Mouse (Mus musculus): Measurements from ENCODE around the gene Herpud2. TPM values are rescaled to one million over a fixed set of nuclear protein-coding genes. Genes with fewer than 3 reads are reported as not detected.
A peak's percentile ranks its signal among the peaks of the same experiment; 100 is the strongest.
"Not testable (repeated sequence)": the region's sequence is repeated elsewhere in the genome, so short reads cannot be mapped to it uniquely, and the experiment has no call there.

Herpud2 gene
- polyA plus RNA-seq, 1 experiment, result 39.7 TPM

DNA sequence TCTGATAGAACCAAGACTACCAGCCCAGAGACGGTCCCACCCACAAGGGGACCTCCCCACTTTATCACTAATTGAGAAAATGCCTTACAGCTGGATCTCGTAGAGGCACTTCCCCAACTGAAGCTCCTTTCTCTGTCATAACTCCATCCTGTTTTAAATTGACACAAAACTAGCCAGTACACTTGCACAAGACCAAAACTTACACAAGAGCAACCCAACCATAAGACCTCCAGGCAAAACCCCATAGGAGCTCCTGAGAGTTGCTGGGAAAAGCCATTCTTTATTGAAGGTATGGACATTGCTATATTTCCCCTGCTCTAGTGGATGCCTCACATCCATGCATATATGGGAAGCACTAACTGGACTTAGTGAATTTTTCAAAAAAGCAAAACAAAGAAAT, 27.6 kb downstream of the Herpud2 start:
- no peak for TF ChIP-seq POLR2A (IDR thresholded peaks at IDR 0.05; ENCODE audit: borderline replicate concordance, insufficient read depth, low read length)
- TF ChIP-seq CTCF (IDR thresholded peaks at IDR 0.05; ENCODE audit: borderline replicate concordance, insufficient read depth, low read depth, low read length), result no peak
- 100% methylated on average over 2 of the region's 2 CpGs for WGBS
- Histone ChIP-seq H3K27ac (ENCODE audit: insufficient read depth, low read length) (no peak overlapping the region), H3K4me3 (replicated peaks; ENCODE audit: insufficient read depth, low read depth, low read length) (no peak overlapping the region), H3K4me1 (ENCODE audit: control insufficient read depth, insufficient read depth, low read length) (no peaks in the 10 kb centered on the region), H3K27me3 (ENCODE audit: control insufficient read depth, insufficient read depth, low read length) (no peaks in the 10 kb centered on the region)
- no peak for DNase-seq

DNA sequence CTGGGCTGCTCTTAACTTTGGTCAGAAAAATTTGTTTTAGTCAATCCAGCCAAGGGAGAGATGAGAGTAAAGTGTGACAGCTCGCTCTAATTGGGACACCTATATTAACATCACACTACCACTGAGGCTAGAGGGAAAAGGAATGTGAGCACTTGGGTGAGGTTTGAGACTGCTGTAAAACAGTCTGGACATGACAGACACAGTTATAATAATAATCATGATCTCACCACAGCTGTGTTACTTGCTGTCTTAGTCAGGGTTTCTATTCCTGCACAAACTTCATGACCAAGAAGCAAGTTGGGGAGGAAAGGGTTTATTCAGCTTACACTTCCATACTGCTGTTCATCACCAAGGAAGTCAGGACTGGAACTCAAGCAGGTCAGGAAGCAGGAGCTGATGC, 28.0 kb downstream of the Herpud2 start:
- DNase-seq; H3K4me1 ChIP-seq (ENCODE audit: control insufficient read depth, insufficient read depth, low read length); H3K27me3 ChIP-seq (ENCODE audit: control insufficient read depth, insufficient read depth, low read length); H3K4me3 ChIP-seq (replicated peaks; ENCODE audit: insufficient read depth, low read depth, low read length); H3K27ac ChIP-seq (ENCODE audit: insufficient read depth, low read length): not testable (repeated sequence)
- WGBS, result 97% methylated on average over 1 of the region's 1 CpGs

DNA sequence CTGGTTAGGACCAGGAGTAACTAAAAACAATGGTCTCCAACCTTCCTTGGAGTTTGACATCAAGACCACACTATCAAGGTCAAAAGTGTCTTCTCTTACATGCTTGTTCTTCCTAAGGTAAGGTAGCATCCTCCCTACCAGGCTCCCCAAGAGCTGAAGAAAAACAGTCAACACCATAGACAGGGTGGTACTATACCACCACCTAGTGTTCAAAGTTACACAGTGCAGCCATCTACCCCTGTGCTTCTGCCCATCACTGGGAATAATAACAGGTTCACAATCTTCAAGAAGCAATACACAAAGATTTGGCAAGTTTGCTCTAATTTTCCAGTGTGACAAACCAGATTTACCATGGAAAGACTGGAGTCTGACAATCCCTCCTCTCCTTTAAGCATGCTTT, 47.0 kb downstream of the Herpud2 start:
- Histone ChIP-seq H3K27ac (ENCODE audit: insufficient read depth, low read length) (no peak overlapping the region), H3K4me3 (replicated peaks; ENCODE audit: insufficient read depth, low read depth, low read length) (no peak overlapping the region), H3K27me3 (ENCODE audit: control insufficient read depth, insufficient read depth, low read length) (no peaks in the 10 kb centered on the region), H3K4me1 (ENCODE audit: control insufficient read depth, insufficient read depth, low read length) (no peaks in the 10 kb centered on the region)
- peak; percentile 20 to 26 for DNase-seq
- TF ChIP-seq CTCF (IDR thresholded peaks at IDR 0.05; ENCODE audit: borderline replicate concordance, insufficient read depth, low read depth, low read length), result peak; percentile 41; the same call in 1 of the 2 replicates
- TF ChIP-seq POLR2A (IDR thresholded peaks at IDR 0.05; ENCODE audit: borderline replicate concordance, insufficient read depth, low read length), result no peak

- TF ChIP-seq CTCF (IDR thresholded peaks at IDR 0.05; ENCODE audit: borderline replicate concordance, insufficient read depth, low read depth, low read length) (no peak), POLR2A (IDR thresholded peaks at IDR 0.05; ENCODE audit: borderline replicate concordance, insufficient read depth, low read length) (no peak)
- H3K4me1 ChIP-seq (ENCODE audit: control insufficient read depth, insufficient read depth, low read length), result no peaks in the 10 kb centered on the region
- H3K27me3 ChIP-seq (ENCODE audit: control insufficient read depth, insufficient read depth, low read length), result no peaks in the 10 kb centered on the region
- H3K4me3 ChIP-seq (replicated peaks; ENCODE audit: insufficient read depth, low read depth, low read length), result no peak overlapping the region
- H3K27ac ChIP-seq (ENCODE audit: insufficient read depth, low read length), result no peak overlapping the region
- 96% methylated on average over 1 of the region's 1 CpGs for WGBS
- DNase-seq, result no peak
These were observed 48.7 kb downstream of the Herpud2 start for GRCm38 (mm10) chr9:25102881-25103280.

DNA sequence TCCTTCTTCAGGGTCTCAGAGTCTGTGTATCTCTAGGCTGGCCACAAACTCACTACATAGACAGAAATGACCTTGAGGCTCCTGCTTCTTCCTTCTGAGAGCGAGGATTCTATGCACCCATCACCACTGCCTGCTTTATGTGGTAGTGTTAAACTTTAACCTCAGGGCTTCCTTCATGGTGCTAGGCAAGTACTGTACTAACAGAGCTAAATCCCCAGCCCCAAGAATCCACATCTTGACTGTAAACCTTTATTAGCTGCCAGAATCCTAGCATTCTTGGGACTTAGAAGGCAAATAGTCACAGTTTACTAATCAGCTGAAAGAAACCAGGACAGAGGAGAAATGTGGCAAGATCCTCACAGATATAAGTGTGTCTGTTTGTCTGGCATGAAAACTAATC, 60.8 kb downstream of the Herpud2 start:
- no peak for DNase-seq
- 91% methylated on average over 1 of the region's 1 CpGs for WGBS
- TF ChIP-seq POLR2A (IDR thresholded peaks at IDR 0.05; ENCODE audit: borderline replicate concordance, insufficient read depth, low read length) (no peak), CTCF (IDR thresholded peaks at IDR 0.05; ENCODE audit: borderline replicate concordance, insufficient read depth, low read depth, low read length) (no peak)

GRCm38 (mm10) chr9:25089122-25089521, 62.5 kb downstream of the Herpud2 start, which contains the start of gene Gm10181:
Gene Gm10181, plus strand, starts transcription at chr9:25089422.
- TF ChIP-seq CTCF (IDR thresholded peaks at IDR 0.05; ENCODE audit: borderline replicate concordance, insufficient read depth, low read depth, low read length), result no peak
- Histone ChIP-seq H3K27me3 (ENCODE audit: control insufficient read depth, insufficient read depth, low read length) (no peaks in the 10 kb centered on the region), H3K4me1 (ENCODE audit: control insufficient read depth, insufficient read depth, low read length) (no peaks in the 10 kb centered on the region), H3K4me3 (replicated peaks; ENCODE audit: insufficient read depth, low read depth, low read length) (no peak within 1 kb of the TSS), H3K27ac (ENCODE audit: insufficient read depth, low read length) (no peak within 1 kb of the TSS)
- DNase-seq, result no peak
- WGBS, result 90% methylated on average over 2 of the region's 2 CpGs

More for the DNA sequence above, 60.8 kb downstream of the Herpud2 start:
- no peaks in the 10 kb centered on the region for H3K4me1 ChIP-seq (ENCODE audit: control insufficient read depth, insufficient read depth, low read length)
- H3K4me3 ChIP-seq (replicated peaks; ENCODE audit: insufficient read depth, low read depth, low read length), result no peak overlapping the region
- H3K27me3 ChIP-seq (ENCODE audit: control insufficient read depth, insufficient read depth, low read length), result no peaks in the 10 kb centered on the region
- no peak overlapping the region for H3K27ac ChIP-seq (ENCODE audit: insufficient read depth, low read length)

DNA sequence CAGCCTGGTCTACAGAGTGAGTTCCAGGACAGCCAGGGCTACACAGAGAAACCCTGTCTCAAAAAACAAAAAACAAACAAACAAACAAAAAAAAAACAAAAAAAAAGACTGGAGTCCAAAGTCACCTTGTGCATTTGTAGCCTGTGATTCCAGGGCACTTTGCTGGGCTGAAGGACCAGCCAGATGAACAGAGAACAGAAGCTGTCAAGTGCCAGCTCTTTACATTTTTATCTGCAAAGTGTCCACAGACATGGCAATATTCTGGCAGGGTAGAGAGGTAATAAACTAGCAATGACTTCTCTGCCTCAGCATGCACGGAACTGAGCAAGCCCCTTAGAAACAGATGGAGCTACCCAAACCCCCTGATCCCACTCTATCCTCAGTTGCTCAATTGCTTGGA, 75.1 kb downstream of the Herpud2 start:
- H3K4me3 ChIP-seq (replicated peaks; ENCODE audit: insufficient read depth, low read depth, low read length), result no peak overlapping the region
- no peaks in the 10 kb centered on the region for H3K27me3 ChIP-seq (ENCODE audit: control insufficient read depth, insufficient read depth, low read length)
- H3K27ac ChIP-seq (ENCODE audit: insufficient read depth, low read length), result no peak overlapping the region
- no peak for TF ChIP-seq CTCF (IDR thresholded peaks at IDR 0.05; ENCODE audit: borderline replicate concordance, insufficient read depth, low read depth, low read length)
- TF ChIP-seq POLR2A (IDR thresholded peaks at IDR 0.05; ENCODE audit: borderline replicate concordance, insufficient read depth, low read length), result no peak
- DNase-seq, result no peak
- 74% methylated on average over 1 of the region's 1 CpGs for WGBS
- H3K4me1 ChIP-seq (ENCODE audit: control insufficient read depth, insufficient read depth, low read length), result no peaks in the 10 kb centered on the region

- TF ChIP-seq POLR2A (IDR thresholded peaks at IDR 0.05; ENCODE audit: borderline replicate concordance, insufficient read depth, low read length), result no peak
- no peak for TF ChIP-seq CTCF (IDR thresholded peaks at IDR 0.05; ENCODE audit: borderline replicate concordance, insufficient read depth, low read depth, low read length)
- Histone ChIP-seq H3K27me3 (ENCODE audit: control insufficient read depth, insufficient read depth, low read length) (no peaks in the 10 kb centered on the region), H3K4me3 (replicated peaks; ENCODE audit: insufficient read depth, low read depth, low read length) (no peak overlapping the region), H3K4me1 (ENCODE audit: control insufficient read depth, insufficient read depth, low read length) (no peaks in the 10 kb centered on the region), H3K27ac (ENCODE audit: insufficient read depth, low read length) (no peak overlapping the region)
- DNase-seq, result no peak
- WGBS, result 69% methylated on average over 3 of the region's 3 CpGs
These were observed 75.6 kb downstream of the Herpud2 start for GRCm38 (mm10) chr9:25075977-25076376.

DNA sequence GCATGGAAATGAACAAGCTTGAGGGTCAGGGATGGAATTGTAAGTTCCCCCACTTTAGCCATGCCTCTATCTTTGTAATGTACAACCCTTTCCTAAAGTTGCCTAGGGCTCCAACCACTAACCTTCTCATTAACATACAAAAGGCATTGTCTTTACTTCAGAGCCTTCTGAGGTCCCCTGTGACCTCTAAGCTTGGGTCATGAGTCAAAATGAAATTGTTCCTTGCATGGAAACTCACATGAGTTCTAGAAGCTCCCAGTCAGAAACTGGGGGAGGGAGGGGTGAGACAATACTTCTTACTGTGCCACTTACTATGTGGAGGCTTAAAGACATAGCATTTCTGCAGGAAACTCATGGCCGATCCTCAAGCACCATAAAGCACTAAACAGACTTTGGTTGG, 79.0 kb downstream of the Herpud2 start:
- Histone ChIP-seq H3K27ac (ENCODE audit: insufficient read depth, low read length) (no peak overlapping the region), H3K4me1 (ENCODE audit: control insufficient read depth, insufficient read depth, low read length) (no peaks in the 10 kb centered on the region), H3K27me3 (ENCODE audit: control insufficient read depth, insufficient read depth, low read length) (no peaks in the 10 kb centered on the region), H3K4me3 (replicated peaks; ENCODE audit: insufficient read depth, low read depth, low read length) (no peak overlapping the region)
- WGBS, result 91% methylated on average over 1 of the region's 1 CpGs
- DNase-seq, result no peak
- TF ChIP-seq CTCF (IDR thresholded peaks at IDR 0.05; ENCODE audit: borderline replicate concordance, insufficient read depth, low read depth, low read length), result no peak
- no peak for TF ChIP-seq POLR2A (IDR thresholded peaks at IDR 0.05; ENCODE audit: borderline replicate concordance, insufficient read depth, low read length)

Data from cerebellum, adult 2 months (tissue).